Mouse (Mus musculus): ENCODE measurements around the gene Lag3. TPM values are rescaled to one million over a fixed set of nuclear protein-coding genes. Genes with fewer than 3 reads are reported as not detected.

Lag3 gene
- polyA plus RNA-seq, 1 experiment from 2014 or later = 0.93 TPM

DNA sequence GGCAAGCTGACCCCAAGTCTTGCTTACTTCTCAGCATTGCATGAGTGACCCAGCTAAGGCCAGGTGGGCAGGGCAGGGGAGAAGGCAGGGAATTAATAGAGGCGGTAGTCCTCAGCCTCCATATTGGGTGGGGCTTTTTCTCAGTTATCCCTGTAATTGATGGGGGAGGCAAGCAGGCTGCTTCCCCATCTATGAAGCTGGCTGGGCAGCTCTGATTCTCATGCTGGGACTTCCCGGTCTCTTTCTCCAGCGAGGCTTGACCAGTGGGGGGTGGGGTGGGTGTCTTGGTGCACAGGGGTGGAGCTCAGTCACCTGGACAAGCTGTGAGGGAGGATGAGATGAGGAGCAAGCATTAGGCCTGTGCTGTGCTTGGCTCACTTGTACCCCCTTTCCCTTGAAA is 49.7 kb downstream of the Lag3 start:
- 53% methylated on average over 3 of the region's 3 CpGs for WGBS
- Histone ChIP-seq H3K4me2 (replicated peaks; ENCODE audit: low read depth) (no peak overlapping the region), H3K9me3 (ENCODE audit: control insufficient read depth, low read length) (no peaks in the 10 kb centered on the region), H3K4me1 (replicated peaks; ENCODE audit: control insufficient read depth, insufficient read depth) (no peaks in the 10 kb centered on the region), H3K4me3 (ENCODE audit: low read depth, low read length) (no peak overlapping the region), H3K27ac (replicated peaks) (no peak overlapping the region), H3K36me3 (ENCODE audit: control insufficient read depth, insufficient read depth, low read length) (no peaks in the 10 kb centered on the region), H3K9ac (ENCODE audit: low read length) (no peak overlapping the region), H3K27me3 (ENCODE audit: control insufficient read depth, insufficient read depth, low read length) (no peaks in the 10 kb centered on the region; the same call in 1 of the 2 replicates)
- ATAC-seq (ENCODE audit: low FRiP score, low TSS enrichment) = no peak
- no peak for TF ChIP-seq CTCF (IDR thresholded peaks at IDR 0.05; ENCODE audit: low read depth)
- no peak for TF ChIP-seq EP300 (optimal IDR thresholded peaks at IDR 0.05)
- DNase-seq (ENCODE audit: low spot score) = no peak

DNA sequence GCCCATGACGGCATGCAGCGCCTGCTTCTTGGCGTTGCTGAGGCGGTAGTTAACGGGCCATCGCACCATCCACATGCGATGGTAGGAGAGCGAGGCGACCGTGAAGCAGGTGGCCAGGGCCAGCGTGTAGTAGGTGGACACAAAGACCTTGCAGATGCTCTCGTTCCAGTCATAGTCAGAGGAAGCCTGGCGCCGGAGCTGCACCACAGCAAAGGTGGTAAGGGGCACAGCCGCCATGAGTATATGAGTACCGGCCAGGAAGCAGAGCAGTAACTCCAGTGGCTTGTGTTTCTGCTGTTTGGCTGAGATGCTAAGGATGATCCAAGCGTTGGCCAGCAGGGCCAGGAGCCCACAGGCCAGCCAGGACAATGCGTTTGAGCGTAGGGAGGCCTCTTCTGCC is 50.2 kb downstream of the Lag3 start:
- no peak for DNase-seq (ENCODE audit: low spot score)
- H3K9me3 ChIP-seq (ENCODE audit: control insufficient read depth, low read length) = no peaks in the 10 kb centered on the region
- WGBS = 85% methylated on average over 19 of the region's 19 CpGs
- H3K4me2 ChIP-seq (replicated peaks; ENCODE audit: low read depth) = no peak overlapping the region
- H3K36me3 ChIP-seq (ENCODE audit: control insufficient read depth, insufficient read depth, low read length) = no peaks in the 10 kb centered on the region
- no peak for ATAC-seq (ENCODE audit: low FRiP score, low TSS enrichment)
- H3K4me3 ChIP-seq (ENCODE audit: low read depth, low read length) = no peak overlapping the region
- H3K4me1 ChIP-seq (replicated peaks; ENCODE audit: control insufficient read depth, insufficient read depth) = no peaks in the 10 kb centered on the region
- TF ChIP-seq CTCF (IDR thresholded peaks at IDR 0.05; ENCODE audit: low read depth) = no peak
- no peak overlapping the region for H3K27ac ChIP-seq (replicated peaks)
- H3K9ac ChIP-seq (ENCODE audit: low read length) = no peak overlapping the region
- H3K27me3 ChIP-seq (ENCODE audit: control insufficient read depth, insufficient read depth, low read length) = no peaks in the 10 kb centered on the region; the same call in 1 of the 2 replicates

- H3K27me3 ChIP-seq (ENCODE audit: control insufficient read depth, insufficient read depth, low read length) = no peaks in the 10 kb centered on the region; the same call in 1 of the 2 replicates
- DNase-seq (ENCODE audit: low spot score) (no peak), ATAC-seq (ENCODE audit: low FRiP score, low TSS enrichment) (no peak)
- 84% methylated on average over 9 of the region's 9 CpGs for WGBS
- H3K4me3 ChIP-seq (ENCODE audit: low read depth, low read length) = no peak overlapping the region
- no peak overlapping the region for H3K27ac ChIP-seq (replicated peaks)
- no peaks in the 10 kb centered on the region for H3K36me3 ChIP-seq (ENCODE audit: control insufficient read depth, insufficient read depth, low read length)
- H3K9me3 ChIP-seq (ENCODE audit: control insufficient read depth, low read length) = no peaks in the 10 kb centered on the region
- no peak for TF ChIP-seq EP300 (optimal IDR thresholded peaks at IDR 0.05)
- TF ChIP-seq CTCF (IDR thresholded peaks at IDR 0.05; ENCODE audit: low read depth) = no peak
- no peak overlapping the region for H3K4me2 ChIP-seq (replicated peaks; ENCODE audit: low read depth)
- H3K4me1 ChIP-seq (replicated peaks; ENCODE audit: control insufficient read depth, insufficient read depth) = no peaks in the 10 kb centered on the region
- H3K9ac ChIP-seq (ENCODE audit: low read length) = no peak overlapping the region
Observed at GRCm38 (mm10) chr6:124860511-124860910, 51.0 kb downstream of the Lag3 start.

DNA sequence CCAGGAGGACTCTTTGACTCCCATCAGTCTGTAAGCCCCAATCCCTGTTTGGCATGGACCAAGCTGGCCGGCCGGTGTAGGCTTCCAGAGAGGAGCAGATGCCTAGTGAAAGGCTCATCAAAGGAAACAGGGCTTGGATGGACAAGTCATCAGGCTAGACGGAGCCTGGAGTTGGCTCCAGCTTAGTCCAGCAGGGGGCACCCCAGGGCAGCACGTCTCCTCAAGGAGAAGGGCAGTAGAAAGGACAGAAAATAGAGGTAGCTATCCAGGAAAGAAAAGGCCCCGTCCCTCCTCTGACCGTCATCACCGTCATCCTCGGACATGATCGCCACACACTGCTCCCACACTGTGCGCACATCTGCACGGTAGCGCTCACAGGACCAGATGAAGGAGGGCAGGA is 51.8 kb downstream of the Lag3 start:
- no peak overlapping the region for H3K4me2 ChIP-seq (replicated peaks; ENCODE audit: low read depth)
- H3K9ac ChIP-seq (ENCODE audit: low read length) = no peak overlapping the region
- TF ChIP-seq CTCF (IDR thresholded peaks at IDR 0.05; ENCODE audit: low read depth) (peak; percentile 95), EP300 (optimal IDR thresholded peaks at IDR 0.05) (no peak)
- no peaks in the 10 kb centered on the region for H3K36me3 ChIP-seq (ENCODE audit: control insufficient read depth, insufficient read depth, low read length)
- peak; percentile 90 for DNase-seq (ENCODE audit: low spot score)
- peak; percentile 48 for ATAC-seq (ENCODE audit: low FRiP score, low TSS enrichment)
- WGBS = 11% methylated on average over 12 of the region's 12 CpGs
- H3K27me3 ChIP-seq (ENCODE audit: control insufficient read depth, insufficient read depth, low read length) = no peaks in the 10 kb centered on the region; the same call in 1 of the 2 replicates
- no peak overlapping the region for H3K27ac ChIP-seq (replicated peaks)
- H3K4me3 ChIP-seq (ENCODE audit: low read depth, low read length) = no peak overlapping the region
- H3K4me1 ChIP-seq (replicated peaks; ENCODE audit: control insufficient read depth, insufficient read depth) = no peaks in the 10 kb centered on the region
- no peaks in the 10 kb centered on the region for H3K9me3 ChIP-seq (ENCODE audit: control insufficient read depth, low read length)

DNA sequence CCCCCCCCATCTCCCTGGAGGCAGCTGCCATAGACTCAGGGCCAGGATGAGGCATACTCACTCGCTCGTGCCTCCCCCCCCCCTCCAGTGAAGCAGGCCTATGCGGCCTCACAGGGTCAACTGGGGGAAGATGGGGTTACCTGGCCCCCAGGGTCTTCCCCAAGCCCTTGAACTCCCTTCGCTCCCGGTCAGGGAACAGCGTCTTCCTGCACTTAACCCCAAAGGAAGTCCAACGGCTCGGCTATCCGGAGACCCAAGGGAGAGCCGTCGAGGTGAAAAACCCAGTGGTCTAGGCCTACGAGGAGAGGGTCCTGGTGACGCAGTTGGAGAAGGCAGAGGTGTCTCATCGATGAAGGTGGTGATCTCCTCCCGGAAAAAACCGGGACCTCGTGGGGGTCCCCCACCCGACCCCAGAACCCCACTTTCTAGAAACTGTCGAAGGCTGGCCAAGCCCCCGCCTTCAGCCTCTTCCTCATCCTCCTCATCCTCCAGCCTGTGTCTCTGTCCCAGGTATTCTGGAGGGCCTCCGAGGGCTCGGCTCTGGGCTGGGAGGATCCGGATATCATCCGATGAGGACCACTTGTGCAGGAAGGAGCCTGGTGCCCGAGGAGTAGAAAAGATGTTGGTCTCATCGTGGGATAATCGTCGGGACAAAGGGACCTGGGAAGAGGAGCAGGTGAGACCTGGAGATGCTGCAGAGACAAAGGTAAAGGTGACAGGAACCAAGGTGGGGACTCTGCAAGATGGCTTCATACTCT is 52.8 kb downstream of the Lag3 start:
- no peaks in the 10 kb centered on the region for H3K9me3 ChIP-seq (ENCODE audit: control insufficient read depth, low read length)
- H3K27me3 ChIP-seq (ENCODE audit: control insufficient read depth, insufficient read depth, low read length) = no peaks in the 10 kb centered on the region; the same call in 1 of the 2 replicates
- H3K27ac ChIP-seq (replicated peaks) = no peak overlapping the region
- no peaks in the 10 kb centered on the region for H3K4me1 ChIP-seq (replicated peaks; ENCODE audit: control insufficient read depth, insufficient read depth)
- no peaks in the 10 kb centered on the region for H3K36me3 ChIP-seq (ENCODE audit: control insufficient read depth, insufficient read depth, low read length)
- no peak for DNase-seq (ENCODE audit: low spot score)
- ATAC-seq (ENCODE audit: low FRiP score, low TSS enrichment) = no peak
- H3K4me3 ChIP-seq (ENCODE audit: low read depth, low read length) = no peak overlapping the region
- TF ChIP-seq EP300 (optimal IDR thresholded peaks at IDR 0.05) = no peak
- TF ChIP-seq CTCF (IDR thresholded peaks at IDR 0.05; ENCODE audit: low read depth) = no peak
- no peak overlapping the region for H3K9ac ChIP-seq (ENCODE audit: low read length)
- no peak overlapping the region for H3K4me2 ChIP-seq (replicated peaks; ENCODE audit: low read depth)
- WGBS = 72% methylated on average over 28 of the region's 28 CpGs

DNA sequence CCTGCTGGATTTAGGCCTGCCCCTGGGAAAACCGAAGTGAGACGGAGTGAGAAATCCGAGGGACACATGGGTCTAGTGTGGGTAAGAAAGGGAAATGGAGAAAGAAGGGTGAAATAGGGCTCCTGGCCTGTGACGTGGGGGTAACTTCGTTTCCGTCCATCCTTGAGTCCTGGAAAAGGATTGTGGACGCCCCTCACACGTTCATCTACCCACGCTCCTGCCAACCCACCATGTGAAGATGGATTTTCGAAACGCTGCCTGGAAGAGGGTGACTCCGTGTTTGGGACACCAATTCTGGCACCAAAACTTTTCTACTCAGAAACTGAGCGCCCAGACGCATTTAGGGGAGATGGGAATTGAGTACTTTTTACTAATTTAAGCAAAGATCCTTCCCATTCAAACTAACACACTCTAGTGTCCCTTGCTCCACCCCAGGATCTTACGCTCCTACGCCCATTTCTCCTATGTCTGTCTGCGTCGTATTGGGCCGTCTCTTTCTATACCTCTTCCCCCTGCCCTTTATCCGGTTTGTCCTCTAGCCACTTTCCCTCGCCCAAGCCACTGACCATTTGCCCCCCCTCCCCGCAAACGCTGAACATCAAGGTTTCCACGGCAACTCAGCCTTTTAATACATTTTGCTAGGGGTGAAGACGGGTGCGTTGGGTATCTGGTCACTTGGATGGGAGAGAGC is 53.5 kb downstream of the Lag3 start:
- H3K4me2 ChIP-seq (replicated peaks; ENCODE audit: low read depth) = peak overlapping the region; percentile 82
- H3K4me1 ChIP-seq (replicated peaks; ENCODE audit: control insufficient read depth, insufficient read depth) = no peaks in the 10 kb centered on the region
- DNase-seq (ENCODE audit: low spot score) = no peak
- WGBS = 29% methylated on average over 26 of the region's 26 CpGs
- no peaks in the 10 kb centered on the region for H3K9me3 ChIP-seq (ENCODE audit: control insufficient read depth, low read length)
- H3K4me3 ChIP-seq (ENCODE audit: low read depth, low read length) = peak overlapping the region; percentile 72
- H3K27ac ChIP-seq (replicated peaks) = 0 out of 2 replicates have a peak overlapping the region, but pooled peaks have one; percentile 13
- no peaks in the 10 kb centered on the region; the same call in 1 of the 2 replicates for H3K27me3 ChIP-seq (ENCODE audit: control insufficient read depth, insufficient read depth, low read length)
- TF ChIP-seq CTCF (IDR thresholded peaks at IDR 0.05; ENCODE audit: low read depth) = no peak
- TF ChIP-seq EP300 (optimal IDR thresholded peaks at IDR 0.05) = no peak
- no peak for ATAC-seq (ENCODE audit: low FRiP score, low TSS enrichment)
- no peaks in the 10 kb centered on the region for H3K36me3 ChIP-seq (ENCODE audit: control insufficient read depth, insufficient read depth, low read length)
- no peak overlapping the region for H3K9ac ChIP-seq (ENCODE audit: low read length)
